Mouse (Mus musculus) thymus, adult 2 months (tissue): ENCODE data around the gene Agrp.

ENCODE experiments used
- CTCF ChIP-seq: fragments of 200-500 bp; IDR thresholded peaks from 2 replicates; pipeline ENCODE4 v1.5.1; 2012; ENCODE audit warnings: mild to moderate bottlenecking, control low read depth, low read length, moderate library complexity, borderline replicate concordance; ENCODE audit not compliant: control insufficient read depth, poor library complexity, insufficient read depth; ENCODE audit errors: extremely low read depth
- POLR2A ChIP-seq: fragments of 200-500 bp; IDR thresholded peaks from 2 replicates; pipeline ENCODE4 v1.6.1; 2012; ENCODE audit warnings: mild to moderate bottlenecking, low read length, control low read depth, moderate library complexity; ENCODE audit not compliant: control insufficient read depth, poor library complexity, insufficient read depth; ENCODE audit errors: extremely low read depth

- TF ChIP-seq CTCF (no peak), POLR2A (no peak)
Observed at GRCm38 (mm10) chr8:105618279-105618634, 18.9 kb downstream of the Agrp start.
